Mouse (Mus musculus) heart, embryonic 13.5 days (tissue): ENCODE results near the gene Dync1i1. TPM values are rescaled to one million over a fixed set of nuclear protein-coding genes. Genes with fewer than 3 reads are reported as not detected.

Experiments
- ATAC-seq: fragments of 200-750 bp; cut with Nextera tagmentation; 2 replicates; pipeline ENCODE4 v1.8.0; 2017; ENCODE audit warnings: moderate TSS enrichment; ENCODE audit not compliant: insufficient number of reproducible peaks, low FRiP score, low TSS enrichment; ENCODE audit errors: extremely low read depth
- H3K27ac ChIP-seq: fragments of 300-500 bp; sonication (generic); replicated peaks from 2 replicates; pipeline ENCODE4 v1.5.1; 2015; ENCODE audit warnings: moderate library complexity, mild to moderate bottlenecking, inconsistent platforms
- H3K27me3 ChIP-seq: fragments of 300-500 bp; sonication (generic); replicated peaks from 2 replicates; pipeline ENCODE4 v1.6.1; 2015; ENCODE audit warnings: mild to moderate bottlenecking, inconsistent platforms
- H3K36me3 ChIP-seq: fragments of 300-500 bp; sonication (generic); 2 replicates; pipeline ENCODE4 v1.6.1; 2015; ENCODE audit warnings: mild to moderate bottlenecking, inconsistent platforms
- H3K4me1 ChIP-seq: fragments of 300-500 bp; sonication (generic); 2 replicates; pipeline ENCODE4 v1.6.1; 2015; ENCODE audit warnings: inconsistent platforms
- H3K4me2 ChIP-seq: fragments of 300-500 bp; sonication (generic); 2 replicates; pipeline ENCODE4 v1.6.1; 2015; ENCODE audit warnings: inconsistent platforms, mild to moderate bottlenecking, moderate library complexity
- H3K4me3 ChIP-seq: fragments of 300-500 bp; sonication (generic); 2 replicates; pipeline ENCODE4 v1.5.1; 2015; ENCODE audit warnings: moderate library complexity, mild to moderate bottlenecking, inconsistent platforms
- H3K9ac ChIP-seq: fragments of 300-500 bp; sonication (generic); 2 replicates; pipeline ENCODE4 v1.6.1; 2015; ENCODE audit warnings: inconsistent platforms, mild to moderate bottlenecking, moderate library complexity
- H3K9me3 ChIP-seq: fragments of 300-500 bp; sonication (generic); 2 replicates; pipeline ENCODE4 v1.6.1; 2016; ENCODE audit warnings: inconsistent platforms
- WGBS: fragments of 180-500 bp; shearing (Covaris S2); methylation state at CpG from one replicate; pipeline ENCODE4 v1.1.7; 2015; ENCODE audit warnings: mixed read lengths; 5-methylcytosine and 5-hydroxymethylcytosine counted together
- polyA plus RNA-seq: library from polyadenylated mRNA; unstranded; fragments of >200 nt; fragmentation: Nextera tagmentation; extraction: Ambion mirVana; gene quantifications from 2 replicates; pipeline ENCODE4 v1.2.1, GENCODE M21; 2015

Gene Dync1i1
- polyA plus RNA-seq, 1 experiment from 2014 or later = 3.4 TPM

GRCm38 (mm10) chr6:5922676-5923075 is 197.2 kb downstream of the Dync1i1 start:
- no peak overlapping the region for H3K9ac ChIP-seq
- H3K36me3 ChIP-seq = no peaks in the 10 kb centered on the region
- H3K4me1 ChIP-seq = no peaks in the 10 kb centered on the region
- no peaks in the 10 kb centered on the region for H3K9me3 ChIP-seq
- WGBS = 79% methylated on average over 1 of the region's 1 CpGs
- ATAC-seq = no peak
- no peak overlapping the region for H3K27ac ChIP-seq
- H3K4me3 ChIP-seq = no peak overlapping the region
- H3K27me3 ChIP-seq = no peaks in the 10 kb centered on the region
- H3K4me2 ChIP-seq = no peak overlapping the region

GRCm38 (mm10) chr6:5923148-5923547 is 197.7 kb downstream of the Dync1i1 start:
- Histone ChIP-seq H3K27me3 (no peaks in the 10 kb centered on the region), H3K9me3 (no peaks in the 10 kb centered on the region), H3K27ac (no peak overlapping the region), H3K4me1 (no peaks in the 10 kb centered on the region), H3K9ac (no peak overlapping the region), H3K4me3 (no peak overlapping the region), H3K4me2 (no peak overlapping the region), H3K36me3 (no peaks in the 10 kb centered on the region)
- ATAC-seq = no peak
- 83% methylated on average over 7 of the region's 7 CpGs for WGBS

- Histone ChIP-seq H3K4me1 (no peaks in the 10 kb centered on the region), H3K4me3 (no peak overlapping the region), H3K9ac (no peak overlapping the region), H3K27ac (no peak overlapping the region), H3K4me2 (no peak overlapping the region), H3K27me3 (no peaks in the 10 kb centered on the region), H3K9me3 (no peaks in the 10 kb centered on the region), H3K36me3 (no peaks in the 10 kb centered on the region)
- 86% methylated on average over 8 of the region's 8 CpGs for WGBS
- ATAC-seq = no peak
These were observed 204.7 kb downstream of the Dync1i1 start for GRCm38 (mm10) chr6:5930140-5930539.

GRCm38 (mm10) chr6:5935587-5936353 is 210.3 kb downstream of the Dync1i1 start:
- no peak for ATAC-seq
- no peak overlapping the region for H3K9ac ChIP-seq
- no peaks in the 10 kb centered on the region for H3K27me3 ChIP-seq
- WGBS = 80% methylated on average over 8 of the region's 8 CpGs
- H3K4me3 ChIP-seq = no peak overlapping the region
- no peaks in the 10 kb centered on the region for H3K4me1 ChIP-seq
- no peak overlapping the region for H3K27ac ChIP-seq
- H3K4me2 ChIP-seq = no peak overlapping the region
- no peaks in the 10 kb centered on the region for H3K36me3 ChIP-seq
- no peaks in the 10 kb centered on the region for H3K9me3 ChIP-seq

- H3K27me3 ChIP-seq = no peaks in the 10 kb centered on the region
- no peak overlapping the region for H3K4me2 ChIP-seq
- no peaks in the 10 kb centered on the region for H3K36me3 ChIP-seq
- no peak overlapping the region for H3K4me3 ChIP-seq
- H3K9ac ChIP-seq = no peak overlapping the region
- WGBS = 71% methylated on average over 9 of the region's 9 CpGs
- no peaks in the 10 kb centered on the region for H3K4me1 ChIP-seq
- no peak for ATAC-seq
- no peak overlapping the region for H3K27ac ChIP-seq
- no peaks in the 10 kb centered on the region for H3K9me3 ChIP-seq
These were observed 224.5 kb downstream of the Dync1i1 start for GRCm38 (mm10) chr6:5949812-5950392.

GRCm38 (mm10) chr6:5956316-5956913 is 231.0 kb downstream of the Dync1i1 start:
- H3K4me1 ChIP-seq = peaks cover 3% of the 10 kb centered on the region; the same call in 1 of the 2 replicates
- no peak overlapping the region for H3K9ac ChIP-seq
- ATAC-seq = no peak
- H3K4me2 ChIP-seq = no peak overlapping the region
- H3K9me3 ChIP-seq = no peaks in the 10 kb centered on the region
- no peaks in the 10 kb centered on the region for H3K36me3 ChIP-seq
- no peak overlapping the region for H3K4me3 ChIP-seq
- no peak overlapping the region for H3K27ac ChIP-seq
- H3K27me3 ChIP-seq = no peaks in the 10 kb centered on the region
- WGBS = 69% methylated on average over 10 of the region's 10 CpGs

GRCm38 (mm10) chr6:5960728-5961127 is 235.3 kb downstream of the Dync1i1 start:
- H3K4me3 ChIP-seq = no peak overlapping the region
- ATAC-seq = no peak
- WGBS = 76% methylated on average over 4 of the region's 4 CpGs
- no peaks in the 10 kb centered on the region for H3K9me3 ChIP-seq
- no peak overlapping the region for H3K27ac ChIP-seq
- H3K36me3 ChIP-seq = no peaks in the 10 kb centered on the region
- H3K27me3 ChIP-seq = no peaks in the 10 kb centered on the region
- no peak overlapping the region for H3K9ac ChIP-seq
- no peak overlapping the region for H3K4me2 ChIP-seq
- H3K4me1 ChIP-seq = peaks cover 3% of the 10 kb centered on the region; the same call in 1 of the 2 replicates

GRCm38 (mm10) chr6:5961960-5962359 is 236.5 kb downstream of the Dync1i1 start:
- WGBS = 85% methylated on average over 3 of the region's 3 CpGs
- Histone ChIP-seq H3K27me3 (no peaks in the 10 kb centered on the region), H3K9ac (no peak overlapping the region), H3K9me3 (no peaks in the 10 kb centered on the region), H3K36me3 (no peaks in the 10 kb centered on the region), H3K4me2 (no peak overlapping the region), H3K4me1 (peaks cover 3% of the 10 kb centered on the region; the same call in 1 of the 2 replicates), H3K4me3 (no peak overlapping the region), H3K27ac (no peak overlapping the region)
- ATAC-seq = no peak

GRCm38 (mm10) chr6:5966376-5966775 is 240.9 kb downstream of the Dync1i1 start:
- Histone ChIP-seq H3K27me3 (no peaks in the 10 kb centered on the region), H3K9ac (no peak overlapping the region), H3K36me3 (no peaks in the 10 kb centered on the region), H3K4me2 (no peak overlapping the region), H3K9me3 (no peaks in the 10 kb centered on the region), H3K4me1 (peaks cover 12% of the 10 kb centered on the region), H3K4me3 (no peak overlapping the region), H3K27ac (no peak overlapping the region)
- WGBS = 91% methylated on average over 7 of the region's 7 CpGs
- no peak for ATAC-seq

- no peak overlapping the region for H3K4me2 ChIP-seq
- H3K36me3 ChIP-seq = no peaks in the 10 kb centered on the region
- no peaks in the 10 kb centered on the region for H3K9me3 ChIP-seq
- no peak overlapping the region for H3K27ac ChIP-seq
- no peak overlapping the region for H3K4me3 ChIP-seq
- no peaks in the 10 kb centered on the region for H3K27me3 ChIP-seq
- ATAC-seq = no peak
- WGBS = 83% methylated on average over 8 of the region's 8 CpGs
- H3K9ac ChIP-seq = no peak overlapping the region
- peaks cover 12% of the 10 kb centered on the region for H3K4me1 ChIP-seq
These were observed 241.5 kb downstream of the Dync1i1 start for GRCm38 (mm10) chr6:5966806-5967445.

GRCm38 (mm10) chr6:5967545-5967944 is 242.1 kb downstream of the Dync1i1 start:
- H3K27ac ChIP-seq = no peak overlapping the region
- ATAC-seq = no peak
- no peaks in the 10 kb centered on the region for H3K36me3 ChIP-seq
- no peaks in the 10 kb centered on the region for H3K27me3 ChIP-seq
- no peaks in the 10 kb centered on the region for H3K9me3 ChIP-seq
- WGBS = 69% methylated on average over 4 of the region's 4 CpGs
- no peak overlapping the region for H3K4me2 ChIP-seq
- no peak overlapping the region for H3K4me3 ChIP-seq
- peaks cover 12% of the 10 kb centered on the region for H3K4me1 ChIP-seq
- no peak overlapping the region for H3K9ac ChIP-seq
